Mouse (Mus musculus): ENCODE data around the gene Gpr142. TPM values are rescaled to one million over a fixed set of nuclear protein-coding genes. Genes with fewer than 3 reads are reported as not detected.
A peak's percentile ranks its signal among the peaks of the same experiment; 100 is the strongest.

Gpr142 gene
- total RNA-seq (2021): not detected

DNA sequence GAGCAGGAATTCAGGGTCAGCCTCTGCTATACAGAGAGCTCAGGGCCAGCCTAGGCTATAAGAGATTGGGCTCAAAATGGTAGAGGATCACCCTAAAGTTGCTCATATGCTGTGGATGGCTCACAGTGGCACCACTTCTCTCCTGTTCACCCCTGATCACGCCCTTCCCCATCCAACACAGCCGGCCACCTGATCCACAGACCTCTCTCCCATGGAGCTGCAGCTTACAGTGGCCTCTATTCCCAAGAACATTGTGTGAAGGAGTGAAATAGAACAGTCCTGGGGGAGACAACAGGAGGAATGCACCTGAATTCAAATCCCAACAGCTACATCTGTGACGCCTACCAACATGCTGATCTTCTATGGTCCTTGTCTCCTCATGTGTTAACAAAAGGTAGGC lies at the start of gene Gpr142:
Gene Gpr142 (plus strand): TSS at position 301 of the 400 bp plus-strand sequence.
- intact Hi-C loops (cut with DNase I): loop anchor here (5.0 kb wide), 1 partner anchor 121 kb away; the partner anchor contains the start of gene Ttyh2
- DNase-seq (ENCODE audit: low spot score in 2 of 2): no peak

DNA sequence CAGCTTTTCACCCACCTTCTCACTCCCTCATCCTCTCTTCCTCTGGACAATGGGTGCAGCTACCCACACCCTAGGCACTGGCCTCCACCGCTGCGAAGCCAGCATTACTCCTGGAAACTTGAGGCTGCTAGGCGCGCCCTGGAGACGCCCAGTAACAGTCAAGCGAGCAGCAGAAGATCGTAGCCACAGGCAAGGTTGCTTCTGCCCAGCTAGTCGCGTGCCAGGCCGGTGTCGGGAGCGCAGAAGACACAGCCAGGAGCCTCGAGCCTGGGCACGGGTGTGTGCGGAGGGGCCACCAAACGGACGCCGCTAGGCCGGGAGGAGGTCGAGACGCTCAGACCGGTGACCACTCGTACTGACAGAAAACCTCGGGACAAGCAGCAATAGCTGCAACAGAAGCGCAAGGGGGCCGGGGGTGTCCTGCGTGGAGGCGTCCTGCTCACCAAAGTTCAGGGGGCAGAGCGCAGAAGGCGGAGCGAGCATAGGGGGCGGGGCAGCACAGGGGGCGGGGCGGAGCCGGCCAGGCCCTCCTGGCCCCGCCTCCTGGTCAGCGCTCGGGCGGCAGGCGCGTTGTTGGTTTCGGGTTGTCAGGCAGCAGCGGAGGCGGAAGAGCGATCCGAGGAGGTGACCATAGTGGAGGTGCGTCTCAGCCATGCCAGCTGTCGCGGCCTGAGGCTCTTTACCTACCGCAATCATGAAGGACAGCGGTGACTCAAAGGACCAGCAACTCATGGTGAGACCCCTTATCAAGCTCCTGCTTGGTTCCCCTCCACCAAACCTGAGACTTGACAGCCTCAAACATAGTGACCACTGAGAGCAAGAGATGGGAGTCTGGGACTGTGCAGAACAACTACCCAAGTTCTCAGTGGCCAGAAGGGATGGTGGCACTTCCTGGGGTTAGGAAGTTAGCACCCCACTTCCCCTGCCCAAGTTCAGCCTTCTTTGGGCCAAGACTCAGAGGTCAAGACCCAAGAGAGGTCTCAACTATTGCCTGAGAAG lies 33.6 kb upstream of the Gpr142 start, which contains the start of gene Kif19a:
Gene Kif19a (plus strand): TSS at position 569 of the 999 bp plus-strand sequence.
- intact Hi-C loops (cut with DNase I): no loop called here
- DNase-seq (ENCODE audit: low spot score in 2 of 2): peak in 1 of 2 experiments; percentile 8

DNA sequence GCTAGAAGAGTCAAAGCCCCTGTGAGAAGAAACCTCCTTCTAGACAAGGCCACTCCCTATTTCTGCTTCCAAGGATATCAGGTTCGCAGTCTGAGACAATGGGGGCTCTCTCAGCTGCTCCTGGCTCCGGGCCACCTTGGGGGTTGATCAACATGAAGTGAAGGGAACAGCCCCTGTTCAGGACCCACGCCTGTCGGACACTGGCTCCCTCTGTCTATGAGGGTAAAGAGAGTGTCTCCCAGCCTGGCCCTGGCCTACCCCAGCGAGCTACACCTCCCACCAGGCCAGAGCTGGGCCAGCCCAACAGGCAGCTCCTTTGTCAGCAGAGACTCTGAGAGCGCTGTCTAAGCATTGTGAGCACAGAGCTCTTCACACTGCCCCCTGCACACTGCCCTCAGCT lies 28.8 kb upstream of the Gpr142 start:
- peak in 1 of 2 experiments; percentile 11 for DNase-seq (ENCODE audit: low spot score in 2 of 2)
- intact Hi-C loops (cut with DNase I): no loop called here

DNA sequence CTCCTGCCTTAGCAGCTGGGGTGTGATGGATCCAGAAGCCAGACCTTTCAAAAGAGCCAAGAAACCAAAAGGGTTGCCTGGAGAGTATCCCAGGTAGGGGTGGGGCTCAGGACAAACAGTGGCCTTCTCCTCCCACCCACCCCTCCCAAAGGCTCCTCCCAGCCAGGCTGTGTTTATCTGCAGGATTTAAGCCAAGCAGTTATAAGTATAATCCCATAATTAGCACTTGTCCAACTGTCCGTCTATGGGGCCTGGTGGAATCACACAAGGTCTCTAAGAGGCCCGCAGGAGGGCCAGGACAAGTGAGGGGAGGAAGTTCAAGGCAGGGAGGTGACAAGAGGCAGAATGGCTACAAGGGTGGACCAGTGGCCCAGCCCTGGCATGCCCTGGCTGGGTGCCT lies 26.8 kb upstream of the Gpr142 start:
- DNase-seq (ENCODE audit: low spot score in 2 of 2): no peak
- intact Hi-C loops (cut with DNase I): no loop called here

DNA sequence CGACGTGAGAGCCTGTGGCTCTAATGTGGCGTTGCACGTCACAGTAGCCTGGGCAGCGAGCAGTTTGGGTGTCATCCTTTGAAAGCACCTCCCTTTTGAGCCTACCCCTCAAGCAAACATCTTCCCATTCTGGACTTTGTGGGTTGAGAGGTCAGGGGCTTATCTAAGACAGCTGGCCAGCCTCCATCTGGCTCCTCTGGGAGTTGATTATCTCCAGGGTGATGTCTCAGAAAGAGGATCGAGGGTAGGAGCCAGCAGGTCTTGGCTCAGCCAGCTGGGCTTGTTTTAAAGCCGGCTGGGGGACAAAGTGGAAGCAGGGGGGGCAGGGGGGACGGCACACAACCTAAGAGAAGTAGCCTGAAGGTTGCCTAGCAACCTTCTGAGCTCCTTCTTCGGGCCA lies 18.6 kb upstream of the Gpr142 start:
- no peak for DNase-seq (ENCODE audit: low spot score in 2 of 2)
- intact Hi-C loops (cut with DNase I): no loop called here

DNA sequence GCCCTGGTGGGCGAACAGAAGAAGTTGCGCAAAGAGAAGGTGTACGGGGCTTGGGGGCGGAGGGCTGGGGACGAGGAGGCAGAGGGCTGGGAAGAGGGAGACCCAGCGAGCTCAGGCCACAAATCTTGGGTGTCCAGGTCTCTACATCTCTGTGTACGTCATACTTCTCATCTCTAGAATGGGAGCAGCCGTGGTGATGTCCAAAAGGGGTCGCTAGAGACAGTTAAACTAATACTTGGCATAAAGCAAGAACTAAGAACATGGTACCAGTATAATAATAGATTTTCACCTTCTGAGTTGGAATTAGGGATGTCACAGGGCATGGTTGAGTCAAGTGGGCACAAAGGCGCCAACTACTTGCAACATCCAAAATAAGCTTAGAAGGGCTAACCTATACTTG lies 12.8 kb upstream of the Gpr142 start:
- intact Hi-C loops (cut with DNase I): no loop called here
- no peak for DNase-seq (ENCODE audit: low spot score in 2 of 2)

DNA sequence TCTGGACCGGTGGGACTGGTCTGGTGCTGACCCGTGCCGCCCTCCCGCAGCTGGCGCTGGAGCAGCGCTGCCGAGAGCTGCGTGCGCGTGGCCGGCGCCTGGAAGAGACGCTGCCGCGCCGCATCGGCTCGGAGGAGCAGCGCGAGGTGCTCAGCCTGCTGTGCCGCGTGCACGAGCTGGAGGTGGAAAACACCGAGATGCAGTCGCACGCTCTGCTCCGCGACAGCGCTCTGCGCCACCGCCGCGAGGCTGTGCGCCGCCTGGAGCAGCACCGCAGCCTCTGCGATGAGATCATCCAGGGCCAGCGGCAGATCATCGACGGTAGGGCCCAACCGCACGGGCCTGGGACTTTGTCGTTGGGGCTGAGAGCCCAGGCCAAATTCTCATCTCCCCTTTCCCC lies 12.4 kb upstream of the Gpr142 start:
- intact Hi-C loops (cut with DNase I): no loop called here
- DNase-seq (ENCODE audit: low spot score in 2 of 2): peak; percentile 64 to 74

DNA sequence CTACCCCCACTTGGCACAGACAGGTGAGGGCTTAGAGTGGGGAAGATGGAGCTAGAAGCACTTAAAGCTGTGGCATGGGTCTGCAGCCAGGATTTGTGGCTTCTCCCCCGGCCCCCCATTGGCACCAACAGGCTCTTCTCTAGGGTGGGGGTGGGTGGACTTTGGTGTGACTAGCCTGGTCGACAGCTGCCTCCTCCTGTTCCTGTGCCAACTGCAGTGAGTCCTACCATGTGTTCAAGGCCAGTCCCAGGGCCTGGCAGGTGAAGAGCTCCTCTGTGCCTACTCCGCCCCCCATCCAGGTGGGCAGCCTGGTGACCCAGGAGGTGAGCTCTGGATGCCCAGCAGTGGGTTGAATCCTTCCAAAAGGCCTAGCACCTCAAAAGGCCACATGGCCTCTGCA lies 11.1 kb upstream of the Gpr142 start:
- intact Hi-C loops (cut with DNase I): no loop called here
- no peak for DNase-seq (ENCODE audit: low spot score in 2 of 2)

DNA sequence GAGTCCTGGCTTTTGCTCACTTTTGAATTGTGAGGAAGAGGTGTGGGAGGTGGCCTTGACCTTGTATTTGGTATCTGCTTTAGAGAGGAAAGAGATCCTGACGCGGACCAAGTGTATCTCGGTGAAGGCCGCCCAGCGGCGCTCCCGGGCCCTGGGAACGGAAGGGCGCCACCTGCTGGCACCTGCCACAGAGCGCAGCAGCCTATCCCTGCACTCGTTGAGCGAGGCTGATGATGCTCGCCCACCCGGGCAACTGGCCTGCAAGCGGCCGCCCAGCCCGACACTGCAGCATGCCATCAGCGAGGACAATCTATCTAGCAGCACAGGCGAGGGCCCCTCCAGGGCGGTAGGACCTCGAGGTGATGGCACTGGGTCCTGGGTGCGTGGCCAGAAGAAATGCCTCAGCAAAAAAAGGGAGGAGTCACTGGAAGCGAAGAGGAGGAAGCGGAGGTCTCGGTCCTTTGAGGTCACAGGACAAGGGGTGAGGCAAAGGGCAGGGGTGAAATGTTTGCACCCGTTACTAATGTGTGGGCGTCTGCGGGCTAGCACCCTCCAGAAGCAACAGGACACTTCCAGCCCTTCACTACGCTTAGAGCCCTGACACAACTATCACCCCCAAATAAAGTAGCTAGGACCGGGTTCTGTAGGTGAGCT lies 9.5 kb upstream of the Gpr142 start:
- peak; percentile 77 to 83 for DNase-seq (ENCODE audit: low spot score in 2 of 2)
- intact Hi-C loops (cut with DNase I): loop anchor here (1.0 kb wide), 1 partner anchor 44 kb away; no protein-coding TSS in a partner anchor

DNA sequence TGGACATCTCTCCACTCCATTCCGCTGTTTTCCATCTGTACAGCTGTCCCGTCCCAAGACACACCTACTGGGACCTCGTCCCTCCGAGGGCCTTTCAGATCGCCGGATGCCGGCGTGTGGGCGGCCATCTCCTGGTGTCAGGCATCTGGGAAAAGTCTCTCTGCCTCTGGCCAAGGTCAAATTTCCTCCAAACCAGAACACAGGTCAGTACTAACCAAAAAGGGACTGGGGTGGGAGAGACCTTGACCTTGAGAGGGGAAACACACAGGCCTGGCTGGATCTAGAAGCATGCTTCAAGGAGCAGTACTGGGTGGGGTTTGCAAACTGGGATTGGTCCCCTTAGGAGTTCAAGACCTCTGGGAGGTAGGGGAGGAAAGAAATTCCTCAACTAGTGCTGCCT lies 9.0 kb upstream of the Gpr142 start:
- intact Hi-C loops (cut with DNase I): loop anchor here (1.0 to 5.0 kb wide), 2 partner anchors 44 to 122 kb away; partner anchors contain the start of gene Rpl38
- DNase-seq (ENCODE audit: low spot score in 2 of 2): no peak

DNA sequence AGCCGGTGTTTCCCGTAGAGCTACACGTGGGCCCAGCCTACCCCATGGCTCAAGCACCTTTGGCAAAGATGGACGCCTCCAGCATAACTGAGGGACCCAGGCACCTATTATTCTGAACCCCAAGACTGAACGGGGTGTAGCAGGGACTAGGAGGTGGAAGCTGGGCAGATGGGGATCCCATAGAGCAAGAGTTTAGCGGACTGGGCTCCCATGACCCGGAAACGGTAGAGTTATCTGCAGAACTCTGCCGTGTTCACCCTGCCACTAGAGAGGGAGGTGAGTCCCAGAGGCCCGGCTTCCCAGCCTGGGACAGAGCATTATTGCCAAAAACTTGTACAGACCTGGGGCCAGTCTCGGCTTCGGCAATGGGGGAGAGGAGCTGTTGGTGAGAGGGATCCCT lies 8.6 kb upstream of the Gpr142 start:
- intact Hi-C loops (cut with DNase I): loop anchor here (5.0 kb wide), 1 partner anchor 123 kb away; the partner anchor contains the start of gene Rpl38

DNA sequence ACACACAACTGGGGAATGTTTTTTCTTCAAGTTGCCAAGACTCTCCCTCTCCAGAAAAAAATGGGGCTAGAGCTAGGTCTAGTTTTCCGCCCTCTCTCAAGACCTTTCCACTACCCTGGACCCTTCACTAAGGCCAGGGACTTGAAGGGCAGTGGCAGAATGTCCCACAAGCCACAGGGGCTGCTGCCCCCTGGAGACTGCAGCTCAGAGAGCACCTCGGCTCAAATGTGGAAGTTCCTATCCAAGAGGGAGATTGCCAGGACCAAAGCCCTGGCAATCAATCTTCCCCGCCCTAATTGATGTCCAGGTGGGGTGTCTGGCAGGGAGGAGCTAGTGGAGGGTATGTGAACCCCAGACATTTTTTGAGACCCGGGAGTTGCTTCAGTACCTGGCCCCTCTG lies 7.9 kb upstream of the Gpr142 start:
- no peak for DNase-seq (ENCODE audit: low spot score in 2 of 2)
- intact Hi-C loops (cut with DNase I): loop anchor here (5.0 kb wide), 1 partner anchor 124 kb away; the partner anchor contains the start of gene Rpl38

More for the DNA sequence above, 8.6 kb upstream of the Gpr142 start:
- no peak for DNase-seq (ENCODE audit: low spot score in 2 of 2)

DNA sequence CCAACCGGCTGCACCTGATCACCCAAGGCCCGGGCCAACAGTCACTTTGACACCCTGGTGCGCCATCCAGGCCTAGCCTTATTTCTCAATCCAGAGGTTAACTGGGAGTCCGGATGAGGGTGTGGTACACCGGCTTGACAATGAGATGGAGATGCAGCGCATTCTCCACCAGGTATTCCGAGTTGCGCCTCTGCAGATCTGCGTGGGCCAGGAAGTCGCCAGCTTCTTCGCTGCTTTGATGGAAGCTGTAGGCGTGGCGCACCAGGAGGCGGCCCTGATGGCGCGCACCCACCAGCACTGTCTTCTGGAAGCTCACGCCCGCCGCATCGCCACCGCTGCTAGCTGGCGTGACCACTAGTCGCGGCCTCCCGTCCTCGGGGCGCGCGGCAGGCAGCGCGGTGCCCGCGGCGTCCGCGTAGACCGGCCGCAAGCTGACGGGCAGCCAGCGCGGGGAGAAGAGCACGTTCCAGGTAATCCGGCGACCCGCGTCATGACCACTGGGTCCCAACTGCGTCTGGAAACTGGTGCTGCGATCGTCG lies 7.3 kb upstream of the Gpr142 start:
- DNase-seq (ENCODE audit: low spot score in 2 of 2): peak; percentile 37 to 39
- intact Hi-C loops (cut with DNase I): loop anchor here (5.0 kb wide), 1 partner anchor 124 kb away; the partner anchor contains the start of gene Rpl38

DNA sequence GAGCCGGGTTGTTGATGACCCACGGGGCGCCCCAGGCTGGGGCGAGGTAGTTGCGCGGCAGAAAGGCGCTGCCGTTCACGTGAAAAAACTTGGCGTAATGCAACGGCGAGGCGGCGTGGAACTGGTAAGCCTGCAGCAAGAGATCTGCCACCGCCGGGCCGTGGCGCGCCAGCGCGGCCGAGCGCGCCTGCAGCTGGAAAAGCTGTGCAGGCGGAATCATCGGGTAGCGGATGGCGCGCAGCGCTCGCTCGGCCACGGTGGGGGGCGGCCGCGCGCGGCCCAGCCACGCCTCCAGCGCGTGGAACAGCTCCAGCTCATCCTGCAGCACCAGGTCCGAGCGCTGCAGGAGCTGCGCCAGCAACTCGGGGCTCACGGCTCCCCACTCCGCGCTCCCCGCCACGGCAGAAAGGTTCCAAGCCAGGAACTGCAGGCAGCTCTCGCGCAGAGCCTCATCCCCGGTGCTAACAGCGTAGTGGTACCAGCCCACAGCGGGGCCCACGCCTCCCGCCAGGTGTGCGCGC lies 6.8 kb upstream of the Gpr142 start:
- peak; percentile 53 to 57 for DNase-seq (ENCODE audit: low spot score in 2 of 2)
- intact Hi-C loops (cut with DNase I): loop anchor here (5.0 kb wide), 1 partner anchor 125 kb away; the partner anchor contains the start of gene Rpl38

DNA sequence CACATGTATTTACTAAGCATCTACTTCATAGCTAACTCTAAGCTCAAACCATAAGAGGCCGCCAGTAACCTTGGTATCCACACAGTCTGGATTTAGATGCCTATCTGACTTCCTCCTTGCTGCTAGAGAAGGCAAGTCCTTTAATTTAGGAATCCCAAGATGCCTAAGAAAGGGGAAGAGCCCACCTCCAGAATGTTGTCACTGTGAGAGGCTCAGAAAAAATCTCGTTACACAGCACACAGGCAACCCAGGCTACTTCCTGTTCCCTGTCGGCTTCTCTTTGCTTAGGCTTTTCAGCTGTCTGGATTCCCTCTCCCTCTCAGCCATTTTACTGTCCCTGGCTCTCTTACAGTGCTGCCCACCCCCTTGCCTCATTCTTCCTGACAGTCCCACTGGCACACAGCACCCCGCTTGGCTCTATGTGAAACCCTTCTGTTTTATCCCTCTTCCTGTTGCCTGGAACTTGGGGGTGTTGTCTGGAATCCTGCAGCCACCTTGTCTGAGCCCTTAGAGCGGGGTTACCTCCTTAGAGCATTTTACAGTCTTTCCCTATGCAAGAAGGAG lies 5.7 kb upstream of the Gpr142 start:
- intact Hi-C loops (cut with DNase I): loop anchor here (5.0 kb wide), 1 partner anchor 126 kb away; the partner anchor contains the start of gene Rpl38
- DNase-seq (ENCODE audit: low spot score in 2 of 2): peak in 1 of 2 experiments; percentile 60

DNA sequence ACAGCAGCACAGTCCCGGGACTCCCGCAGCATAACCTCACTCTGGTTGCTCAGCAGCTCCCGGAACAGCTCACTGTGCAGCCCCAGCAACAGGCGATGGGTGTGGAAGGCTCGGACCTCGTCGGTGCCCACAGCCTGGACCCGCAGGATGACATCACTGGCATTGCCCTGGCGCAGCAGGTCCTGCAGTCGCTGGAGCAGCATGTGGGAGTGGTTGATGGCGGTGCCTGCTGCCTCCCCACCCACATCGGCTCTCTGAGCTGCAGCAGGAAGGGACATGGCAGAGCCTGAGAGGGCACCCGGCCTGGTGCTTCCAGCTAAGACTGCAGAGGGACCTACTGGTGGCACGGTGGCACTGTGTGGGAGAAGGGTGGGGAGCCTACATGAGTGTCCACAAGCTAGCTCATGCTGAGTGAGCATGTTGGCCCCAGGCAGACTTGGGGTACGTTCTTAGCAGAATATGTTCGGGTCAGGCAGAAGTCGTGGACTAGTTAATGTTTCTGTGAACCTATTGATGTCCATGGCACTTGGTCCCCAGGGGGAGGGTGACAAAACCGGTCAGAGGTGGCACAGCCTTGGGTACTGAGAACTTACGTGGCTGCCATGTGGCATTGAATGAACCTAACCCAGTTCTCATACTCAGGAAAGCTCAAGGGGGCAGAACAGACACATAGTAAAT lies 4.7 kb upstream of the Gpr142 start:
- no peak for DNase-seq (ENCODE audit: low spot score in 2 of 2)
- intact Hi-C loops (cut with DNase I): loop anchor here (5.0 kb wide), 1 partner anchor 127 kb away; the partner anchor contains the start of gene Rpl38

DNA sequence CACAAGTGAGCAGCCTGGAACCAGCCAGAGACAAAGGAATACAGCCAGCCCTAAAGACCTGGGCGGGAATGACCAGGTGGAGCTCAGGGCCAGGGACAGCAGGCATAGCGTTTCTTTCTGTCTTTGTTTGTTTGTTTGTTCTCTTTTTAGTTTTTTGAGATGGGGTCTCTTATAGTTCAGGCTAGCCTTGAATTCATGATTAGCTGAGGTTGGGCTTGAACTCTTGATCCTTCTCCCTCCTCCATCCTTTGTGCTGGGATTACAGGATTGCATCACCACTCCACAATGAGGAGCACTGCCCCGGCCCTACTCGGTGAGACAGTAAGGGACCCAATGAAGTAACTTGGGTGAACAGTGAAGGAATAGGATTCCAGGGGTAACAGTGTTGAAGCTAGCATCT lies 4.0 kb upstream of the Gpr142 start:
- intact Hi-C loops (cut with DNase I): loop anchor here (1.0 to 5.0 kb wide), 3 partner anchors 28 to 127 kb away; partner anchors contain the start of genes Rpl38 and Ttyh2
- no peak for DNase-seq (ENCODE audit: low spot score in 2 of 2)

DNA sequence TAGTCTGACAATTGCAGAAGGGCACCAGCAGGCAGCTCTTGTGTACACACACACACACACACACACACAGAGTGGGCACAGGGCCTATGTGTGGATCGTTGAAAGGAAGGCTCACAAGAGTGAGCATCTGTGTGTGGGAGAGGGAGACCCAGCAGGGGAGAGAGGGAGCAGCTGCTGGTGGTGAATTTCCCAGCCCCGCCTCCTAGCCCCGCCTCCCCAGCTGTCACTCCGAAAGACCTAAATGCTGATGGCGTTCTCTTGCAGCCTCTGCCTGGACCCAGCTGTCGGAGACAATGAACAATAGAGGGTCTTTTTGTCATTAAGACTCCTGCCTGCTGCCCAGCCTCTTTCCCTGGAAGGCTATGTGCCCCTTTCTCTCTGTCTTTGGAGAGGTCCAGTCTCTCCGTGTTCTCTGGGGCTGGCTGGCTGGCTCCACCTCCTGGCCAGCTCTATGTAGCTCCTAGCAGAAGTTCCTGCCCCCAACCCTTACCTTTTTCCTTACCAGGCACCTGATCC lies 3.4 kb upstream of the Gpr142 start:
- peak; percentile 90 to 98 for DNase-seq (ENCODE audit: low spot score in 2 of 2)
- intact Hi-C loops (cut with DNase I): loop anchor here (1.0 to 5.0 kb wide), 2 partner anchors 27 to 118 kb away; partner anchors contain the start of gene Ttyh2
